Mouse (Mus musculus) frontal cortex, postnatal 25 days (tissue): ENCODE results near the gene Sgta.
A peak's percentile ranks its signal among the peaks of the same experiment; 100 is the strongest.
"Not testable (repeated sequence)": the region's sequence is repeated elsewhere in the genome, so short reads cannot be mapped to it uniquely, and the experiment has no call there.

Source experiments
- DNase-seq, 2 experiments: peaks; one replicate each; pipeline ENCODE4 v3.0.0; 2022; ENCODE audit warnings: low spot score in 2 of 2

Sgta gene

GRCm38 (mm10) chr10:81057406-81058130, 2.4 kb downstream of the Sgta start:
- DNase-seq = no peak

GRCm38 (mm10) chr10:81055802-81056340, 4.1 kb downstream of the Sgta start:
- DNase-seq = not testable (repeated sequence)

GRCm38 (mm10) chr10:81055169-81055568, 4.8 kb downstream of the Sgta start:
- DNase-seq = no peak

GRCm38 (mm10) chr10:81052577-81052976, 7.4 kb downstream of the Sgta start:
- no peak for DNase-seq

- DNase-seq = no peak
Observed at GRCm38 (mm10) chr10:81051133-81051532, 8.8 kb downstream of the Sgta start.

GRCm38 (mm10) chr10:81050645-81051044, 9.3 kb downstream of the Sgta start:
- no peak for DNase-seq

GRCm38 (mm10) chr10:81045246-81045645, 14.7 kb downstream of the Sgta start:
- DNase-seq = not testable (repeated sequence)

- peak; percentile 72 to 73 for DNase-seq
Observed at GRCm38 (mm10) chr10:81041458-81042175, 18.4 kb downstream of the Sgta start.

- DNase-seq = peak; percentile 100
Observed at GRCm38 (mm10) chr10:81036988-81037580, 22.9 kb downstream of the Sgta start, which contains the start of gene Slc39a3. Gene Slc39a3 (minus strand): TSS chr10:81037426.

- no peak for DNase-seq
Observed at GRCm38 (mm10) chr10:81036251-81036650, 23.7 kb downstream of the Sgta start.

- DNase-seq = no peak
Observed at GRCm38 (mm10) chr10:81033586-81033985, 26.4 kb downstream of the Sgta start.

GRCm38 (mm10) chr10:81029031-81029430, 30.9 kb downstream of the Sgta start:
- DNase-seq = no peak

GRCm38 (mm10) chr10:81028219-81028618, 31.8 kb downstream of the Sgta start:
- DNase-seq = no peak

GRCm38 (mm10) chr10:81027331-81027730, 32.6 kb downstream of the Sgta start:
- no peak for DNase-seq

GRCm38 (mm10) chr10:81026857-81027256, 33.1 kb downstream of the Sgta start:
- no peak for DNase-seq

GRCm38 (mm10) chr10:81025639-81026275, 34.2 kb downstream of the Sgta start, which contains the start of gene Diras1:
Gene Diras1 (minus strand): TSS chr10:81025662.
- no peak for DNase-seq

GRCm38 (mm10) chr10:81025047-81025621, 34.8 kb downstream of the Sgta start:
- DNase-seq = no peak

- no peak for DNase-seq
Observed at GRCm38 (mm10) chr10:81024346-81024937, 35.5 kb downstream of the Sgta start.

GRCm38 (mm10) chr10:81022744-81023143, 37.2 kb downstream of the Sgta start:
- DNase-seq = no peak

- no peak for DNase-seq
Observed at GRCm38 (mm10) chr10:81021547-81022110, 38.4 kb downstream of the Sgta start.

- DNase-seq = no peak
Observed at GRCm38 (mm10) chr10:81020207-81020606, 39.8 kb downstream of the Sgta start.
